Mouse (Mus musculus) kidney, adult 18-20 months (tissue): ENCODE measurements around the gene Sgsm1.
"Not testable (repeated sequence)": the region's sequence is repeated elsewhere in the genome, so short reads cannot be mapped to it uniquely, and the experiment has no call there.

ENCODE experiments used
- DNase-seq: peaks from one replicate; pipeline ENCODE4 v3.0.0; 2021

Sgsm1 gene

DNA sequence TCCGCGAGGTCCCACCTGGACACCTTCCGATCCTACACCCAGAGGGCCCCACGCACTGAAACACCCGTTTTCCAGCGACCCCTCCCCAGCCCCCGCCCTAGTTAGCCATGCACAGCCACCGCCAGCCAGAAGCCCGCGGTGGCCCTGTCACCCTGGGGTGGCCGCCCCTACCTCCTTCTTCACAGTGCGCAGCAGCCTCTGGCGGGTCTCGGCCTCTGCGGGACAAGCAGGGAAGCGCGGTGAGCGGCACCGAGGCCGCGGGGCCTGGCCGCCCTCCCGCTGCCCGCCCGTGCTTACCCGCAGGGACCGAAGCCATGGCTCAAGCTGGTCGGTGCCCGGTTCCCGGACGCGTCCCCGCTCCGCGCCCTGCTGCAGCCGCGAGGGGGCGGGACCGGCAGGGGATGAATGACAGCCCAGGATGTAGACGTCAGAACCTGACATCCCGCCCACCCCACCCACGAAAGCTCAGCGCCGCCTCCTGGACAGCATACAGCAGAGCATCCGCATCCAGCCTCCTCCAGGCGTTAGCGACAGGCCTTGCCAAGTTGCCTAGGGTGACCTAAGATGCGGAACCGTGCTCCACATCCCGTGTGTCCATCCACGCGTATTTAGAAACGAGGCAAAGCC is at the start of gene Sgsm1:
Gene Sgsm1 (minus strand): TSS at position 410 of the 627 bp plus-strand sequence.
- peak; percentile 77 for DNase-seq

GRCm38 (mm10) chr5:113358833-113359232 is 48.2 kb upstream of the Sgsm1 start:
- no peak for DNase-seq

DNA sequence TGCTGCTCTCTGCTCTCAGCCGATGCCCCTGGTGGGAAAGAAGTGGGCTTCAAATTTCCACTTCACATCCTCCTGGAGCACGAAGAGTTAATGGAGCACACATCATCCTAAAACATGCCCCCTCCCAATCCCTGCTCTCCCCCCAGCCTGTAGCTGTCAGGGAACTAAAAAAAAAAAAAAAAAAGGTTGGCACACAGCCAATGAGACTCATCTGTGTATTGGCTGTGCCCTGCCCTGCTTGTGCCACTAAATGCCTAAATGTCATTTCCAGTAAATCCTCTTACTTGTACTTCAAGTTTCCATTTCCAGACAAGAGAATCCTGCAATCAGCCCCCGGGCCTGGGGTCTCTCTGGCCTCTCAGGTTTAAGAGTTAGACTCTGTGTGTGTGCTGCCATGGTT is 47.1 kb upstream of the Sgsm1 start:
- no peak for DNase-seq

DNA sequence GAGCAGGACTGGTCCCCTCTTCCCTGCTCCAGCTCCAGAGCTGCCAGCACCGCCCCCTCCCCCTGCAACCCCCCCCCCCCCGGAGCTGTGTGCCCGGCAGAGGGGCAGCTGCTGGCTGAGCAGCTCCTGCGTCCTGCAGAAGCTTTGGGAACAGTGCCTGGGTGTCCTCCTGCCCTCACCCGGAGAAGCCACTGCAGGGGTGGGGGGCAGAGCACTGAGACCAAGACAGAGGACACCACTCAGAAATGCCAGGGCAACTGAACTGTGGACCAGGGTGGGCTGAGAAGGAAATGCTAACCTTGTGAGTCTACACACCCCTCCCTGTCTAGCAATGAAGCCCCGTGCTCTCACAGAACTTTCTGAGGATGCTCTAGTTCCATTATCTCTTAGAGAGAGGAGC is 46.6 kb upstream of the Sgsm1 start, which contains the start of gene Aym1:
Gene Aym1 (plus strand): TSS at position 109 of the 400 bp plus-strand sequence.
- DNase-seq, result no peak

GRCm38 (mm10) chr5:113354311-113354710 is 43.7 kb upstream of the Sgsm1 start:
- DNase-seq, result no peak

- DNase-seq, result no peak
These were observed 42.0 kb upstream of the Sgsm1 start for GRCm38 (mm10) chr5:113352636-113353035.

- DNase-seq, result no peak
These were observed 41.2 kb upstream of the Sgsm1 start for GRCm38 (mm10) chr5:113351768-113352167.

- DNase-seq, result no peak
These were observed 39.2 kb upstream of the Sgsm1 start for GRCm38 (mm10) chr5:113349810-113350209.

- DNase-seq, result no peak
These were observed 38.6 kb upstream of the Sgsm1 start for GRCm38 (mm10) chr5:113349226-113349625.

- DNase-seq, result no peak
These were observed 38.0 kb upstream of the Sgsm1 start for GRCm38 (mm10) chr5:113348597-113348996.

DNA sequence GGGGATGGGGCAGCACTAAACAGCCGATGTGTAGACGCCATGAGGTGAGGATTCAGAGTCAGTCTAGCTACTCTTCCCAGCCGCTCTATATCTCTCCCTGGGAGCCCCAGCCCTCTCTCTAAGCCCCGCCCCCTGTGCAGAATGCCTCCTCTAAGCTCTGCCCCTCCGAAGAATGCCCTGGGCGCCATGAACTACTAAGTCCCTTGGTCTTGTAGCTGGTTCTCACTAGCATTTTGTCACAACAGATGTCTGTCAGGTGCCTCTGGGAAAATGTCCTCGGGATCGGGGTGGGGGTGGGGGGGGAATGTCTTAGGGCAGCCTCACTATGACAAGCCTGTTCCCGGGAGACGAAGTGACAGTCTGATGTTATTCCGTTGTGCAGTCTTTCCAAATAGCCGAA is 37.0 kb upstream of the Sgsm1 start:
- no peak for DNase-seq

GRCm38 (mm10) chr5:113346651-113347050 is 36.1 kb upstream of the Sgsm1 start:
- DNase-seq, result not testable (repeated sequence)

DNA sequence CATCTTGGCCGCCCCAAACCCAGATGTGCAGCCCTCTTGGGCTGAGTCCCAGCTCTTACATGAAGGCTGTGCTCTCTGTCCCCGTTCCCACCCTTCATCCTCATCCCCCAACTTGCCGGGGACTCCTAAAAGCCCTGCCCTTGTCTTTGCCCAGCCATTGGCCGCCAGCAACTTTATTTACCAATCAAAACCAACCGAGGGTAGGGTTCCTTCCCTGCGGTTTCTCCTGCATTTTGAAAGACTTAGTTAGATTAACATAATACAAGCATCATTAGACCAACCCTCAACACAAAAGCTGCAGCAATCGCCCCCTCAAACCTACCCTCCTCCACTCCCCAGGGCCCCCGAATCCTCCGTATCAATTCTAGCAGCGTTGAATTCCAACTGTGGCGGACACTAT is 35.2 kb upstream of the Sgsm1 start:
- DNase-seq, result no peak

DNA sequence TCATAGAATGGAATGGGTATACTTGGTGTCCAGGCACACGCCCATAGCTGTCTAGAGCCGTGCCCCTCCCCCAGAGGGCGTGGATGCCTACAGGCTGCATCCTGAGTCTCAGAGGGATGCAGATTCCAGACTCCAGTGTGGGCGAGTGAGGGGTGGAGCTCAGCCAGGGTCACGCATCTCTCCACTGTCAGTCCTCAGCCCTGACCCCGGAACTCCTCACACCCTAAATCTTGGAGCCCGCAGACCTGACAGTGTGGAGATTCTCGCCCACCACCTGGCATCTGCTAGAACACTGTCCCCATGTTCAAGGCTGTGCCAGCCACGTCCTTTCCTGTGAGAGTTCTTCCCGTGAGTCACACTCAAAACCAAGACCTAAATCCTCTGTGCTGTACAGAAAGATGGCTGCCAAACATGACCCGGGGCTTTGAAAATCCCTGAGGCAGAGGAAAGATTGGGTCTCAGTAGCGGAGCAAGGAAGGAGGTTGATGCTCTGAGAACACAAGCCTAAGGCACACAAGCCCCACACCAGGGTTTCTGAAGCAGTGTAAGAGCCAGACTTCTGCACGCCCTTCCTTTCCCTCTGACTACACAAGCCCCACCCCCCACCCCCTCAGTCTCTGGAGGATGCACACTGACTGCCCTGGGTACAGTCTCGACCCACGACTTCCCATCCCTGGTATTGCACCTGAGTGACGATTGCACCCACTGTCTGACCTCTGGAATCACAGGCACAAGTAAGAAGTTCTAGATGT is 34.2 kb upstream of the Sgsm1 start:
- no peak for DNase-seq

DNA sequence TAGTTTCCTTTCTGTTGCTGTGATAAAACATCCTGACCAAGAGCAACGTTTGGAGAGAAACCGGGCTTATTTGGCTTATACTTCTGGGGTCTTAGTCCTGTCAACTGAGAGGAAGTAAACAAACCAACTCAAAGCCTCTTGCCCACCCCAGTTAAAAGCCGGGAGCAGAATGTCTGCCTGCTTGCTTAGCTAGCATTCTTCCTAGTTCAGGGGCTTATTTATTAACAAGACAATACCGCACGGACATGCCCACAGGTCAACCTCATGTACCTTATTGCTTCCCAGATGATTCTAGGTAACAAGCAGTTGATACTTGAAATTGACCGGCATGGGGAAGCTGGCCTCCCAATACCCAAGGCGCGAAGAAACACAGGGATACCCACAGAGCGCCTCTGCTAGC is 25.7 kb upstream of the Sgsm1 start:
- DNase-seq, result no peak

- DNase-seq, result peak; percentile 15
These were observed 25.1 kb upstream of the Sgsm1 start for GRCm38 (mm10) chr5:113335732-113336131.

DNA sequence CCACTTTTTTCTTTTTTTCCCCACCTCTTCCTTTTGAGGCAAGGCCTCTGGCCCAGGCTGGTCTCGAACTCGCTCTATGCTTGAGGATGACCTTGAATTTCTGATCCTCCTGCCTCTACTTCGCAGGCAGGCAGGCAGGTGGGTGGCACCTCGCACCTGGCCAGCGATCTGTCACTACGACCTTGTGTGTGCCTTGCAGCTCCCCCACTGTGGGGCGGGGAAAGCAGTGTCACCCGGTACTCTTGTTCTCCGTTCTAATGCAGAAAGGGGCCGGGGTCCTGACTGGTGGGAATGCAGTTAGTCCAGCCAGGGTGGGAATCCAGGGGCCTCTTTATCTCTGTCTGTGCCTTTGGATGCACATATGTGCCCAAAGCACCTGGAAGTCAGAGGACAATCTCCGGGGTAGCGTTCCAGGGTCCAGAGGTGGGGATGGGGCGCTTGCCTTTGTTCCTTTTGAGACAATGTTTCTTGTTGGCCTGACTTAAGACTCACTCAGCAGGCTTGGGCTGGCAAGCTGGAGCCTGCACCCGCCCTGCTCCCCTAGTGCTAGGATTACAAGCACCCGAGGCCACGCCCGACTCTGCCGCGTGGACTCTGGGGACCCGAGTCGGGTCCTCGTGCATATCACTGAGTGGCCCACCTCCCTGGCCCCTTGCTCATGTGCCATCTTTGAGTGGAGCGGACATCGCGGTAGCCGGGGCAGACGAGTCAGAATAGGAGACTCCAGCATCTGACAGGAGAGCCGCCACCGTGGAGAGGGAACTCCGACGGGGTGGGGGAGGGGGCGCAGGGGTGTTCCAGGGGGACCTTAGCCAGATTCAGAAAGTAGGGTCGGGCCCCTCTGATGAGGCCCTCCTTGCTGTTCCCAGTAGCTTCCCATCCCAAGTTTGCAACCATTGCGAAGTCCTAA is 24.3 kb upstream of the Sgsm1 start:
- DNase-seq, result no peak

- no peak for DNase-seq
These were observed 22.3 kb upstream of the Sgsm1 start for GRCm38 (mm10) chr5:113332899-113333298.

- DNase-seq, result peak; percentile 25
These were observed 21.7 kb upstream of the Sgsm1 start for GRCm38 (mm10) chr5:113332239-113332638.

- no peak for DNase-seq
These were observed 19.6 kb upstream of the Sgsm1 start for GRCm38 (mm10) chr5:113330202-113330601.

DNA sequence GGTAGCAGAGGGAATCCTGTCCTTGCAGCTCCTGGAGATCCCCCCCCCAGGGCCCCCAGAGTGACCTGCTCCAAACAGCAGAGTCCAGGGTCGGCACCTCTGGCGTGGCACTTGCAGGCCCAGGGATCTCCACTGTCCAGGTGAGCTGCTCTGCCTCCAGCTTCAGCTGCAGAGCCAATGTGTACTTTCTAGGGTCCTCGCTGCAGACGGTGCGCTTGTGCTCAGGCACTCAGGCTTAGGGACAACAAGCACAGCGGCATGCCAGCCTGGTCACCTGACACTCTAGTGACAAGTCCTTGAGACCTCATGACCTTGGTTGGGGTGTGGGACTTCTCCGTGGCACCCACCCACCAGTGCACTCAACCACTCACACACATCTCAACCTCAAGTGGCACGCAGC is 18.9 kb upstream of the Sgsm1 start:
- no peak for DNase-seq

- peak; percentile 28 for DNase-seq
These were observed 13.4 kb upstream of the Sgsm1 start for GRCm38 (mm10) chr5:113323784-113324638.
